Mouse (Mus musculus) hindbrain, embryonic 14.5 days (tissue): ENCODE results near the gene Slc8a2. TPM values are rescaled to one million over a fixed set of nuclear protein-coding genes. Genes with fewer than 3 reads are reported as not detected.

ENCODE experiments used
- ATAC-seq: fragments of 200-750 bp; cut with Nextera tagmentation; 2 replicates; pipeline ENCODE4 v1.8.0; 2017; ENCODE audit warnings: moderate number of reproducible peaks, mild to moderate bottlenecking, moderate TSS enrichment, moderate library complexity; ENCODE audit not compliant: low FRiP score
- DNase-seq: peaks from one replicate; pipeline ENCODE4 v3.0.0-alpha.2; 2015; ENCODE audit warnings: low spot score
- H3K27ac ChIP-seq: fragments of 300-500 bp; sonication (generic); 2 replicates; pipeline ENCODE4 v1.5.1; 2014; ENCODE audit warnings: mild to moderate bottlenecking, moderate library complexity
- H3K27me3 ChIP-seq: fragments of 300-500 bp; sonication (generic); 2 replicates; pipeline ENCODE4 v1.6.1; 2014; ENCODE audit warnings: mild to moderate bottlenecking, low read length, mixed read lengths; ENCODE audit not compliant: control insufficient read depth, insufficient read depth
- H3K36me3 ChIP-seq: fragments of 300-500 bp; sonication (generic); replicated peaks from 2 replicates; pipeline ENCODE4 v1.6.1; 2014; ENCODE audit not compliant: control insufficient read depth, insufficient read depth
- H3K4me1 ChIP-seq: fragments of 300-500 bp; sonication (generic); replicated peaks from 2 replicates; pipeline ENCODE4 v1.6.1; 2014; ENCODE audit warnings: antibody characterized with exemption, low read length, mixed read lengths; ENCODE audit not compliant: control insufficient read depth, insufficient read depth
- H3K4me2 ChIP-seq: fragments of 300-500 bp; sonication (generic); replicated peaks from 2 replicates; pipeline ENCODE4 v1.6.1; 2014; ENCODE audit warnings: mild to moderate bottlenecking, moderate library complexity
- H3K4me3 ChIP-seq: fragments of 300-500 bp; sonication (generic); replicated peaks from 2 replicates; pipeline ENCODE4 v1.5.1; 2014; ENCODE audit warnings: mild to moderate bottlenecking, low read length
- H3K9ac ChIP-seq: fragments of 300-500 bp; sonication (generic); 2 replicates; pipeline ENCODE4 v1.6.1; 2014
- H3K9me3 ChIP-seq: fragments of 300-500 bp; sonication (generic); 2 replicates; pipeline ENCODE4 v1.6.1; 2016; ENCODE audit warnings: low read length; ENCODE audit not compliant: control insufficient read depth
- WGBS: fragments of 180-500 bp; shearing (Covaris S2); extraction: QIAGEN DNeasy Blood & Tissue Kit; methylation state at CpG from one replicate; pipeline ENCODE4 v1.1.7; 2014; 5-methylcytosine and 5-hydroxymethylcytosine counted together
- polyA plus RNA-seq: library from polyadenylated mRNA; unstranded; fragments of >200 nt; fragmentation: Nextera tagmentation; extraction: Ambion mirVana; gene quantifications from 2 replicates; pipeline ENCODE4 v1.2.1, GENCODE M21; 2014

Slc8a2 gene
- polyA plus RNA-seq, 1 experiment from 2014 or later = 1.4 TPM

DNA sequence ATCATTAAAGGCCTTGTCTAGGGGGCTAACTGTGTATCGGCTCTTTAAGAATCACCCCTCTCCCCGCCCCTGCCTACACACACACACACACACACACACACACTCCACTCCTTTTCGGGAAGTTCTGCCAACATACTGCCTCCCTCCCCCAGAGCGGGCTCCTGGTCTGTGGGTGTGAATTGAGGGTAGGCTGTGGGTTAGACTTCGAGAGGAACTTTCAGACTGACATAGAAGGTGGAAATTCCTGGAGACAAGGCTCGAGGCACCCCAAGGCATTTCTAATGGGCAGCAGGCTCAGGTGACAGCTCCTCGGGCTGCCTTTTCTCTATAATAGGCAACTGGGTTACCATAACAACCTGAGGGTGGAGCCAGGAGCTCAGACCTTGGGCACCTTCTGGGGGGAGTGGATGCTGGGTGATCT is 2.5 kb downstream of the Slc8a2 start:
- peaks cover 58% of the 10 kb centered on the region for H3K4me1 ChIP-seq
- peak overlapping the region; percentile 47; the same call in 1 of the 2 replicates for H3K4me3 ChIP-seq
- DNase-seq = no peak

DNA sequence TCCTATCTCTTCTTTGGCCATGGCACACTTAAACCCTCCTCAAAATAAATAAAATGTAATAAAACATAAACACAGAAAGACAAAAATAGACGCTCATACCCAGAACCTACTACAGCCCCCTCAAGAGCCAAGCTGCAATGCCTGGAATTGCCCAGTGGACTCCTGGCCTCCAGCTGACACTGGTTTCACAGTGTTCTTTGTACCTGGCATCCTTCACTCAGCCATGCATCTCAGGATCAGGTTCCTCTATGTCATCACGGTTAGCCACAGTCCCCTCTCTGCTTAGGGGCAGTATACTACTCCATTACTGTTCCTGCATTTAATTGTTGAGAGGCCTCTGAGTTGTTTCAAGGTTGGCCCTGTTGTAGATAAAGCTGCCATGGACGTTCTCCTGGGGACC is 3.3 kb downstream of the Slc8a2 start:
- no peak overlapping the region for H3K4me3 ChIP-seq
- no peak overlapping the region for H3K4me2 ChIP-seq
- WGBS = 71% methylated on average over 3 of the region's 3 CpGs
- DNase-seq (no peak), ATAC-seq (no peak)
- peaks cover 4% of the 10 kb centered on the region; the same call in 1 of the 2 replicates for H3K36me3 ChIP-seq
- no peak overlapping the region for H3K27ac ChIP-seq
- H3K9ac ChIP-seq = no peak overlapping the region
- peaks cover 58% of the 10 kb centered on the region for H3K4me1 ChIP-seq
- H3K9me3 ChIP-seq = no peaks in the 10 kb centered on the region
- H3K27me3 ChIP-seq = no peaks in the 10 kb centered on the region

More for the DNA sequence above, 2.5 kb downstream of the Slc8a2 start:
- Histone ChIP-seq H3K27ac (no peak overlapping the region), H3K9me3 (no peaks in the 10 kb centered on the region), H3K9ac (0 out of 2 replicates have a peak overlapping the region, but pooled peaks have one; percentile 22), H3K36me3 (peaks cover 3% of the 10 kb centered on the region), H3K4me2 (peak overlapping the region; percentile 74), H3K27me3 (no peaks in the 10 kb centered on the region)
- WGBS = 12% methylated on average over 7 of the region's 7 CpGs
- ATAC-seq = no peak

DNA sequence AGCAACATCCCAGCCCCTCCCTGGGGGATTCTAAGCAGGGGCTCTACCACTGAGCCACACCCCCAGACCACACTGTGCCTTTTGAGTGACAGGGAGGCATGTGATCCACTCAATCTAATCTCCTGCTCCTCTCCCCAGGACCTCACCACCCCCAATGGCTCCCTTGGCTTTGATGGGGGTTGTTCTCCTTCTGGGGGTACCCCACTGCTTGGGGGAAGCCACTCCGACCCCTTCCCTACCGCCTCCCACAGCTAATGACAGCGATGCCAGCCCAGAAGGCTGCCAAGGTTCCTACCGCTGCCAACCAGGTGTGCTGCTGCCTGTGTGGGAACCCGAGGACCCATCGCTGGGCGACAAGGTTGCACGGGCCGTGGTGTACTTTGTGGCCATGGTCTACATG is 4.1 kb downstream of the Slc8a2 start:
- no peak for ATAC-seq
- DNase-seq = no peak
- Histone ChIP-seq H3K9me3 (no peaks in the 10 kb centered on the region), H3K36me3 (peaks cover 4% of the 10 kb centered on the region; the same call in 1 of the 2 replicates), H3K4me2 (no peak overlapping the region), H3K4me1 (peaks cover 54% of the 10 kb centered on the region), H3K9ac (no peak overlapping the region), H3K4me3 (no peak overlapping the region), H3K27ac (peak overlapping the region; percentile 57; the same call in 1 of the 2 replicates), H3K27me3 (no peaks in the 10 kb centered on the region)
- WGBS = 89% methylated on average over 9 of the region's 9 CpGs

DNA sequence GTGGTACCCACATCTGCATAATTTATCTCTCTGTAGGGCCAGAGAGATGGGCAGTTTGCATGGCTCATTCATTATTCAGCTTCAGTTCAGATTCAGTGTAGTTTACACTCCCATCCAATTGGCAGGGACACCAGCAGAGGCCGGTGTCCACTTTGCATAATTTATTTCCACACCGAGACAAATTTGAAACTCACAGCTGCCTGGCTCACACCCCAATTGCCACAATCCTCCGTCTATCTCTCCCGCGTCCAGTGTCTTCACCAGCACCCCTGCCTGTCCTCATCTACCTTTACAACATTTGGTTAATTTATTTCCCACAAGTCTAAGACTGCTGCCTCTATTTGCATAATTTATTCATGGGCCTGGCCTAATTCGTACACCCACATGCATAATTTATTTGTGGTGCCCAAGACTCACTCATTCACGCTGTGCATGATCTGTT is 5.3 kb downstream of the Slc8a2 start:
- DNase-seq (peak; percentile 56), ATAC-seq (peak; percentile 57)
- Histone ChIP-seq H3K4me3 (no peak overlapping the region; the same call in 1 of the 2 replicates), H3K9me3 (no peaks in the 10 kb centered on the region), H3K9ac (no peak overlapping the region), H3K36me3 (peaks cover 4% of the 10 kb centered on the region; the same call in 1 of the 2 replicates), H3K27me3 (no peaks in the 10 kb centered on the region), H3K4me1 (peaks cover 45% of the 10 kb centered on the region), H3K4me2 (peak overlapping the region; percentile 23), H3K27ac (peak overlapping the region; percentile 57; the same call in 1 of the 2 replicates)
- WGBS = 9% methylated on average over 7 of the region's 7 CpGs

DNA sequence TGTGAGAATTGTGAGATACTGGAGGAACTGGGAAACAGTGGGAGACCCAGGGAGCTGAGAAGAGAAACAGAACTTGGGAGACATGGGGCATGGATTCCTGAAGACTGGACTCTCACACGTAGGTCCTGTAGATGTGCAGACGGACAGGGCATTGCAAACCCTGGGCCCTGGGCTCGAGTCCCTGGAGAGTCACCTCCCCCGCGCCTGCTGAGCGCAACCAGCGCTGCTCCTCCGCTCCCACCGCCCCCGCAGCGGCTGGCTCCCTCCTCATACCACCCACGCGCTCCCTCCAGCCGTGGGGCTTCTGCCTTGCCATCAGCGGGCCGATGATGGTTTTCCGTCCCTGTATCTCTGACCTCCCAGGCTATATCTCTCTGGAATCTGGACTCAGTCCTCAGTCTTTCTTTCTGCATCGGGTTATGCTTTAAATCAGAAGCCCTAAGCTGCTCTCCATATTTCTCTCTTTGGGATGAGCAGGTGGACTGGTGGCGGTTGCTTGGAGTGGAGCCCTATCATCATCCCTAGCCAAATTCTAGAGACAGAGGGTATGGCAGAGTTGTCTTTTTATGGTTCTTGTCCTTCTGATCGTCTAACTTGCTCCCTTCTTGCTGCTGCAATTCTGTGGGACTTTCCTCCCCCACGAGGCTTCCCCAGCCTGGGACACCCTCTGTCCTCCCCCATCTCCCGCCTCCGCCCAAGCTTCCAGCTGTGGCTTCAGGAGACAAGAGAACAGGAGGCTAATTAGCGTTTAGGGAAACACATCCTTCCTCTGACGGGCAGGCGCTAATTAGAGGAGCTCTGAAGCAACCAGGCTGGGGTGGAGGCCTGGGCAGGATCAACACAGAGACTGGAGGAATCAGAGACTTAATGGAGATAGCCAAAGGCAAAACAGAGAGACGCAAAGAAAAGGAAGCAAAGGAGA is 17.1 kb downstream of the Slc8a2 start:
- H3K9ac ChIP-seq = no peak overlapping the region
- peaks cover 16% of the 10 kb centered on the region; the same call in 1 of the 2 replicates for H3K36me3 ChIP-seq
- H3K9me3 ChIP-seq = no peaks in the 10 kb centered on the region
- ATAC-seq (no peak), DNase-seq (no peak)
- WGBS = 33% methylated on average over 27 of the region's 27 CpGs
- H3K4me3 ChIP-seq = no peak overlapping the region
- H3K4me2 ChIP-seq = no peak overlapping the region
- no peaks in the 10 kb centered on the region for H3K4me1 ChIP-seq
- no peaks in the 10 kb centered on the region for H3K27me3 ChIP-seq
- H3K27ac ChIP-seq = no peak overlapping the region

DNA sequence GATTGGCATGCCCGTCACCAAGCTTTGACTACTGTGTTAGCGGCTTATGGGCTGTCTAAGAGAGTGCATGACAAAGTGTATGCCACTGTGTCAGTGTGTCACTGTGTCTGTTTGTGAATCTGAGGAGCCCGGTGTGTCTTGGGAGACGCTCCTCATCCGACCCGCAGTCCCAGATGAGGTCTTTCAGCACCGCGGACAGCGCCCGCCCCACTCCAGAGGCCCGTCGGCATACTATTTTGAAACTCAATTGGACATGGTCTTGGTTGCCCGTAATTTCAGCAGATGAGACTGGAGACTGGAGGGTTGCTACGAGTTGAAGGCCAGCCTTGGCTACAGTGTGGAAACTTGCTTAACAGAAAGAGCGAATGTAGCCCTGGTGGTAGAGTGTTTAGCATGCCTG is 18.0 kb downstream of the Slc8a2 start:
- DNase-seq (peak; percentile 38), ATAC-seq (no peak)
- Histone ChIP-seq H3K27ac (no peak overlapping the region), H3K4me3 (no peak overlapping the region), H3K27me3 (no peaks in the 10 kb centered on the region), H3K36me3 (0 out of 2 replicates have a peak, but pooled peaks cover 12% of the 10 kb centered on the region), H3K4me2 (no peak overlapping the region), H3K4me1 (no peaks in the 10 kb centered on the region), H3K9ac (no peak overlapping the region), H3K9me3 (no peaks in the 10 kb centered on the region)
- WGBS = 14% methylated on average over 15 of the region's 15 CpGs

DNA sequence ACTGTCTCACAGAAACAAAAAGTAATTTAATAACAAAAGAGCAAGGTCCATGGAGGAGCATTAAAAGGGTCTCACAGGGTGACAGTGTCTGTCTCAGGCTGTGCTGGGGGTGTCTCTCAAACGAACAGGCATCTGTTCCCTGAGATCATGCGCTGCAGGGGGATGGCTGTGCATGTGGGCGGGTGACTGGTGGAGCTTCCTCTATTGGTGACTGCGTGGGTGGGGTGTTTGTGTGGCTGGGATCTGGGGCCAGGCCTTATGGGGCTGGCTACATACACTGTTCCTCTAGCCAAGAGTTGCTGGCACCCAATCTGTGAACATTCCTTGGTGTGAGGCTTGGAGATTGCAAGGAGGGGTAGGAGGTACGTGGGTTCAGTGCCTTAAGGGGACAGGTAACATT is 19.6 kb downstream of the Slc8a2 start:
- DNase-seq = no peak
- Histone ChIP-seq H3K27ac (no peak overlapping the region), H3K4me3 (no peak overlapping the region), H3K4me2 (no peak overlapping the region), H3K27me3 (no peaks in the 10 kb centered on the region), H3K9ac (no peak overlapping the region), H3K36me3 (0 out of 2 replicates have a peak, but pooled peaks cover 12% of the 10 kb centered on the region), H3K9me3 (no peaks in the 10 kb centered on the region), H3K4me1 (no peaks in the 10 kb centered on the region; the same call in 1 of the 2 replicates)
- ATAC-seq = no peak
- WGBS = 64% methylated on average over 5 of the region's 5 CpGs

DNA sequence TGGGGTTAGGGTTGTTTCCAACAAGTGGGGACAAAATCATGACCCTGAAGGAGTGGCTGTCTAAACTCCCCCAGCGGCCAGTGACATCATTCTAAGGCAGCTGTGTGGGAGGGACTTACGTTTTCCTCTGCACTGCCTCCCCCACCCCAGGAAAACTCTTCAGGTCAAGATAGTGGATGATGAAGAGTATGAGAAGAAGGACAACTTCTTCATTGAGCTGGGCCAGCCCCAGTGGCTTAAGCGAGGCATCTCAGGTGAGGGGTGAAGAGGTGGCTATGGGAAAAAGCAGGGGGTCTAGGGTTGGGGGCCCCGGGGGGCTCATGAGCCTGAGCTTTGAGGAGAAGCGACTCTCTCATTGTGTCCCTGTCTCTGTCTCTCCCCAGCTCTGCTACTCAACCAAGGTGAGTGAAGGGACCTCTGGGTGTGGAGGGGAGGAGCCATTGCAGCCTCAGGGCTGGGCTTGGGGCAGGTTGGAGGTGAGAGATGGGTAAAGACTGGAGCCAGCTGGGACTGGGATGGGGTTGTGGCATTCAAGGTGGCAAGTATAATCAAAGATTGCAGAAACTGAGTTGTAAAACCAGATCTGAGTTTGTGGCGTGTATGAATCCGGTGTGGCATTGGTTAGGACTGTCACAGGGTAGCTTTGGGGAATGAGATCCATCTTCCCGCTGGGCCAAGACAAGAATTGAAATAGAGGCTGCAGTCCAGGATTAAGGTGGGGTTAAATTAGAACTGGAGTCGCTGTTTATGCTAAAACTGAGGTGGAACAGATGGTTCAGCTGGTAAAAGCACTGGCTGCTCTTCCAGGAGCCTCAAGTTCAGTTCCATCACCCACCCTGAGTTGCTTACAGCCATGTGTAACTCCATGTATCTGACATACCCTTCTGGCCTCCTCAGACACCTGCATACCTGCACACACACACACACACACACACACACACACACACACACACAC is 20.8 kb downstream of the Slc8a2 start:
- Histone ChIP-seq H3K4me3 (no peak overlapping the region), H3K9me3 (no peaks in the 10 kb centered on the region), H3K4me2 (no peak overlapping the region), H3K9ac (no peak overlapping the region), H3K4me1 (no peaks in the 10 kb centered on the region; the same call in 1 of the 2 replicates), H3K27ac (no peak overlapping the region), H3K27me3 (no peaks in the 10 kb centered on the region), H3K36me3 (peaks cover 6% of the 10 kb centered on the region; the same call in 1 of the 2 replicates)
- 75% methylated on average over 9 of the region's 9 CpGs for WGBS
- ATAC-seq = no peak
- no peak for DNase-seq
